Mouse (Mus musculus): Measurements from ENCODE around the gene Tomt. TPM values are rescaled to one million over a fixed set of nuclear protein-coding genes. Genes with fewer than 3 reads are reported as not detected.

Tomt gene
- total RNA-seq, 4 experiments from 2014 or later: not detected

DNA sequence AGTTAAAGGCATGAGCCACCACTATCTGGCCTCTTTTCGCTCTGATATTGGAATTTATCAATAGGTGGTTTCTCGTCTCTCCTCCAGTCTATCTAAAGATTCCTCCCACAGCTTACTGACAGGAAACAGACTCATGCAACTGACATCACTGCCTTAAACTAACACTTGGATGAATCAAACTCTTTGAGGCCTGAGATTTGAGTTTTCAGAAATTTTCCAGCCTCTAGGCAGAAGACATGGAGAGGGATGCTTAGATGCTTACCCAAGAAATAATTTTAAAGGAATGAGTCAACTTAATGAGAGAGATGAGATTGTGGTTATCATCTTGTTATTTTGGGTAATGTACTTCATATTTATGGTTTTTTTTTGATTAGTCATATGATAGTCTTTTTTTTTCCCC, 52.3 kb downstream of the Tomt start:
- no peak for DNase-seq

DNA sequence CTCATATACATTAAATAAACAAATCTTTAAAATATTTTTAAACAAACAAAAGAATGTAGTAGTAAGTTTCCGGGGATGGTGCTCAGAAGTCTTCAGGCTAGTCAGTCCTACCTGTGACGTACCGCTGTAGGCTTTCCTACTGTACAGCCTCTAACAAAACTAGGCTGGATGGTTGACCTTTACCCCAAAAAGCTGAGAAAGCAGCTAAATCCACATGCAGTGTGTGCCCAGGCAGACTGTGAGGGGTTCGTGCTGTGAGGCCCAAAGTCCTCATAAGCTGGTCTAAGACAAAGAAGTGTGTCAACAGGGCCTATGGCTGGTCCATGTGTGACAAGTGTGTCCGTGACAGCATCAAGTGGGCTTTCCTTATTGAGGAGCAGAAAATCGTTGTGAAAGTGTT, 53.3 kb downstream of the Tomt start:
- no peak for DNase-seq

DNA sequence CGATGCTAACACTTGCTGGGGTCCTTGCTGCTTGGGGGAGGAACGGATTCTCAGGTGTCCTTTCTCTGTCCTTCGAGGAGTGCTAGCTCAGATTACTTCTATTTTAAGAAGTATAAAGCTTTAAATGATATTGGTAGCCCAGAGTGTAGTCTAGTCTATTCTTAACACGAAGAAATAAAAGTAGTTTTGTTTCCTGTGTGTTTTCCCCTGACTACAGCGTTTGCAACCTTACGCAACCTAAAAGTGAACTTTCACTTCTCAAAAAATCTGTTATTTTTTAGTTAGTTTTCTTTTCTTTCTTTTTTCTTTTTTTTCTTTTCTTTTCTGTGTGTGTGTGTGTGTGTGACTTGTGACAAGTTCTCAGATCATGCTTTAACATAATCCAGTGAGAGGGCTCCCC, 54.5 kb downstream of the Tomt start:
- DNase-seq: no peak

Small RNA genes within 50 kb of the gene (microRNA-seq; reads per million reads assigned to microRNA genes)
- 0 reads per million in 2 experiments for gene Gm22655

Other genes with a start within 250 kb of the Tomt start
- 10 to 100 TPM; 67.7 to 90.7 (median 77.9) TPM for gene Clpb, start 242.7 kb downstream of the Tomt start, total RNA-seq (2022)
- 10 to 100 TPM; 26.7 to 57.2 (median 44.6) TPM for gene Phox2a, start 88.0 kb downstream of the Tomt start, total RNA-seq (2022)
- 100 to 1,000 TPM in 2 of 4 experiments, 10 to 100 TPM in 2; 76.9 to 104 (median 101) TPM for gene Inppl1, start 68.1 kb downstream of the Tomt start, total RNA-seq (2022)
- 1 to 10 TPM; 1.2 to 4.7 (median 2.8) TPM for gene Folr2, start 49.2 kb downstream of the Tomt start, total RNA-seq (2022)
- 10 to 100 TPM; 29.6 to 34.8 (median 30.7) TPM for gene Anapc15, start 42.6 kb downstream of the Tomt start, total RNA-seq (2022)
- 1 to 10 TPM in 2 of 4 experiments, not detected in 2; 4.0 to 5.9 TPM for gene Folr1, start 35.6 kb downstream of the Tomt start, total RNA-seq (2022)
- 100 to 1,000 TPM in 3 of 4 experiments, 10 to 100 TPM in 1; 92.8 to 107 (median 104) TPM for gene Lamtor1, start 455 bp downstream of the Tomt start, total RNA-seq (2022)
- gene Lrrc51, start 27.5 kb upstream of the Tomt start, total RNA-seq (2022): 10 to 100 TPM; 11.3 to 19.1 (median 16.7) TPM
- 100 to 1,000 TPM; 191 to 248 (median 221) TPM for gene Numa1, start 27.8 kb upstream of the Tomt start, total RNA-seq (2022)
- gene Il18bp, start 112.3 kb upstream of the Tomt start, total RNA-seq (2022): 10 to 100 TPM in 2 of 4 experiments, 1 to 10 TPM in 2; 8.1 to 12.5 (median 10.1) TPM
- 10 to 100 TPM; 34.1 to 56.0 (median 38.4) TPM for gene Rnf121, start 159.1 kb upstream of the Tomt start, total RNA-seq (2022)
- gene Xndc1, start 159.2 kb upstream of the Tomt start, total RNA-seq (2022): 10 to 100 TPM; 12.4 to 23.7 (median 18.7) TPM
- 1 to 10 TPM; 1.1 to 3.5 (median 1.5) TPM for gene Xntrpc, start 159.4 kb upstream of the Tomt start, total RNA-seq (2022)
- gene Trpc2, start 176.8 kb upstream of the Tomt start, total RNA-seq (2022): under 1 TPM in 1 of 4 experiments, not detected in 3; 0.22 TPM
- not detected for gene Art1, start 195.4 kb upstream of the Tomt start, total RNA-seq (2022)
- under 1 TPM in 1 of 4 experiments, not detected in 3; 0.38 TPM for gene Art5, start 203.1 kb upstream of the Tomt start, total RNA-seq (2022)
- gene Chrna10, start 210.5 kb upstream of the Tomt start, total RNA-seq (2022): under 1 TPM in 1 of 4 experiments, not detected in 3; 0.28 TPM

All from adrenal gland, adult 8-10 months (tissue).